Mouse (Mus musculus) testis, postnatal 10 days (tissue): ENCODE measurements around the gene Gck.

Experiments used
- DNase-seq: peaks from one replicate; pipeline ENCODE4 v3.0.0; 2021; ENCODE audit warnings: low spot score

Gene Gck

DNA sequence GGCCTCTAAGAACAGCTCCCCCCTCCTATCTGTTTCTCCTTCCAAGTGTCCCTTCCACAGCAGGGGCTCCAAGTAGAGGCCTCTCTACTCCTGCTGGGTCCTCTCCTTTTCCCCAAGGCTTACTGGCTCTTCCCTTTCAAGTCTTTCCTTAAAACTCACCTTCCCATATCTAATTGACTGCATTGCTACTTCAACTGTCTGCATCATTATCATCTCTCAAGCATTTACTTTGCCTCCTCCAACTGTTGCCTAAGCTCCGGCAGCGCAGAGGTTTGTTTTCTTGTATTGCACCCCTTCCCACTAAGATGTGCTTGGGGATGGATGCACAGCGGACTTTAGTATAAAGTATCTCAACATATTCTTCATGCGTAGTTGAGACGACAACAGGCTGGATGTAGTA lies 72.5 kb downstream of the Gck start:
- no peak for DNase-seq

GRCm38 (mm10) chr11:5873192-5873591 lies 76.7 kb downstream of the Gck start:
- no peak for DNase-seq

- no peak for DNase-seq
Observed at GRCm38 (mm10) chr11:5872707-5873106, 77.2 kb downstream of the Gck start.

GRCm38 (mm10) chr11:5870069-5870468 lies 79.8 kb downstream of the Gck start:
- DNase-seq, result no peak

DNA sequence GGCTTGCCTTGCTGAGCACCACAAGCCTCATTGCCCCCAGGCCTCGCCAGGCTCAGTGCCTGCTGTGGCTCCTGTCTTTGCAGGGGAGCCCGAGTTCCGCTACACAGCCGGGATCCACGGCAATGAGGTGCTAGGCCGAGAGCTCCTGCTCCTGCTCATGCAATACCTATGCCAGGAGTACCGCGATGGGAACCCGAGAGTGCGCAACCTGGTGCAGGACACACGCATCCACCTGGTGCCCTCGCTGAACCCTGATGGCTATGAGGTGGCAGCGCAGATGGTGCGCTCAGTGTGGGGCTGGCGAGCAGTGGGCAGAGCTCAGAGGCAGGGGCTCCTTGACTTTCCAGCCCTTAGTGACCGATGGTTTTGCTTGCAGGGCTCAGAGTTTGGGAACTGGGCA lies 80.5 kb downstream of the Gck start:
- DNase-seq, result no peak

DNA sequence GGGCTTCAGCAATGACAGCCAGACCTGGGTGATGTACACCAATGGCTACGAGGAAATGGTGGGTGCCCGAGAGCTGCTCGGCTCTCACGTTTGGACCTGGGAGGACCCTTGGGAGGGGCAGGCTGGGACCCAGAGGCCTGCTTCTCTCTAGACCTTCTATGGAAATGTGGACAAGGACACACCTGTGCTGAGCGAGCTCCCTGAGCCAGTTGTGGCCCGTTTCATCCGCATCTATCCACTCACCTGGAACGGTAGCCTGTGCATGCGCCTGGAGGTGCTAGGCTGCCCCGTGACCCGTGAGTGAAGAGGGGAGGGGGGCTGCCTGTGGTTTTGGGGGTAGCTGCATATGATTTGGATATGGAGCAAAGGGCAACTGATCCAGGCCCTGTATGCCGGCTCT lies 81.6 kb downstream of the Gck start:
- no peak for DNase-seq

DNA sequence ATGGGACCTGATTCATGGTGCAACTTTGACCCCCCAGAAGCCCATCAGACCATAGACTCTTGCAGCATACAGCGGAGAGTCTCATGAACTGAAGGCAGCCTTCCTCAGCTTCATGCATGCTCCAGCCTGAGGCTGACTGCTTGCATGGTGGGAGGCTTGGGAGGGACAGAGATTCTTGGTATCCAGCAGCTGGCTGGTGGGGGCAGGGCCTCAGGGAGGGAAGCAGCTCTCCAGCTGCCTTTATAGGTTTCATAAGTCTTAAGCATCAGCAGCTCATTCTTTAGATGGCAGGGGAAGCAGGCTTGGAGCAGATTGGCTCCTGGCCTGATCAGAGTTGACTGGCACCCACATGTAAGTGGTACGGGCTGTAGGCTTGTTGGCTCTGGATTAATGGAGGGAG lies 82.7 kb downstream of the Gck start:
- no peak for DNase-seq

DNA sequence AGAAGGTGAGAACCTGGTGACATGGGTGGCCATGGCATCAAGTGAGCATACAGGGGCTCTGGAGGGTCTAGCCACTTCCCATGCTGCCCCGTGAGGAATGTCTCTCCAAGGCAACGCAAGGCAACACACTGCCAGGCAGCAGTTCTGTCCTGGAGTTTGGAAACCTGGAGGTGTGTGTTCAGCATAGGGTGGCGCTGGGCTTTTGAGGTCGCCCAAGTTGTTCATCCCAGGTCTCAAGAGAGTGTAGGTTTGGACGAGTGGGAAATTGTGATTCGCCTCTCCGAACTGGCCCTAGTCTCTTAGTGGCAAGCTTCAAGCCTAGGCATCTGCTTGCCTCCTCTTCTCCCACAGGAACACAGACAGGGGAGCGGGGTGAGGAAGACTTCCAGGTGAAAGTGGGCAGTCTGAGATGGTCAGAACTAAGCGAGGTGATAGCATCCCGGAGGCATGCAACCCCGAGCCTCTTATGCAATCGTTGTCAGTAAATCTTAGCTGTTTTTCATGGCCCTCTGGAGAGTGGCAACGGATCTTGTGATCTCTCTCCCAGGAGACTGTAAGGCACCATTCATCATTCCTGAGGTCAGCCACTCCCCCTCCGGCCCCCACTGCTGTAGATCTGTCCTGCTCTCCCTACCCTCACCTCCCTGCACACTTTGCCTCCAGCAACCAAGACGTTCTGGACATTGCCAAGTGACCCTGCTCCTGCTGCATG lies 87.3 kb downstream of the Gck start:
- no peak for DNase-seq

- peak; percentile 87 for DNase-seq
Observed at GRCm38 (mm10) chr11:5861678-5862393, 88.0 kb downstream of the Gck start, which contains the start of gene Aebp1. Aebp1 (plus strand) TSS chr11:5861947.

GRCm38 (mm10) chr11:5860639-5861038 lies 89.2 kb downstream of the Gck start:
- no peak for DNase-seq

- no peak for DNase-seq
Observed at GRCm38 (mm10) chr11:5859883-5860550, 89.9 kb downstream of the Gck start.

- no peak for DNase-seq
Observed at GRCm38 (mm10) chr11:5858723-5859122, 91.2 kb downstream of the Gck start.

- no peak for DNase-seq
Observed at GRCm38 (mm10) chr11:5856479-5857130, 93.3 kb downstream of the Gck start.

GRCm38 (mm10) chr11:5855902-5856301 lies 94.0 kb downstream of the Gck start:
- DNase-seq, result peak; percentile 60

- no peak for DNase-seq
Observed at GRCm38 (mm10) chr11:5855481-5855880, 94.4 kb downstream of the Gck start.

GRCm38 (mm10) chr11:5852314-5852713 lies 97.6 kb downstream of the Gck start:
- DNase-seq, result no peak

DNA sequence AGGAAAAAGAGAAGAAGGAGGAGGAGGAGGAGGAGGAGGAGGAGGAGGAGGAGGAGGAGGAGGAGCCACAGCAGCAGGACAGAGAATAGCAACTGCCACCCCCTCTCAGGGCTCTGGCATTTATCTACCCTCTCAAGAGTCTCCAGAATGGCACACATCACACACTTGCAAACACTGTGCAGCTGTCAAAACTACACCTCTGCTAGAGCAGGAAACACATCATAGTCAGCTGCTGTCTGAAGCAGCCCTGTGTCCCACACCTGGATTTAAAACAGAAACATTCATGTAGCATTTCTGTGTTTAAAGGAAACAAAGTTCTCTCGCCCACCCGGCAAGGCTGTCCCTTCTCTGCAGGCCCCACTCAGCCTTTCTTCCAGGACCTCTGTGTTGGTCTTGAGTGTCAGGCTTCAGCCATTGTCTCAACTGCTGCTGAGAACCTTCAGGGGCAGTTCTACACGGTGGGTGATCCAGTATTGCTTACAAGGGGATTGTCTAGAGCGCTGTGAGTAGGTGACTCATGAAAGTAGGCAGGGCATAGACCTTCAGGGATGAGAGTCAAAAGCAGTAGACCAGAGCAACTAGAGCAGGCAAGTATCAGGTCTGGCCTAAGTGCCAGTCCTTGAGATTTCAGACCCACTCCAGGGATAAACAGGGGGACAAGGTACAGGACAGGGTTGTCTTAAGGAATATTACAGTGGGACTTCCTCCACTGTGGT lies 98.7 kb downstream of the Gck start:
- no peak for DNase-seq
